Mouse (Mus musculus): Measurements from ENCODE around the gene Ropn1l.

Ropn1l gene

DNA sequence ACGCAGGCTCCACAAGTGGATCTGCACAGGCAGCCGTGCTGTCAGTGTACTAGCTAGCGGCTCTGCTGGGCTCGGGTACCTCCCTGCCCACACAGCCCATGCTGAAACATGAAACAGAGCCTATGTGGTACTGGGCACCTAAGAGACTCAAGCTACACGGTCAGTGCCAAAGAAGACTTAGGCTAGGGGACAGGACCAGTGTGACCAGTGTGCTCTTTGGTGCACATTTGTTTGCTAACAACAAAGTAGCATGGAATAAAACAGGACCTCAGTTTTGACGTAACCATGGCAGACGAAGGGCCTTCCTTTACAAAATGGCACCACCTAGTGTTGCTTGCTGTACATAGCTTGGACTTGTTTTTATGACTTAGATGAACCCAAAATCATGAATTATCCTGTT, 6.4 kb downstream of the Ropn1l start:
- peak in 1 of 2 experiments; percentile 29 for DNase-seq (ENCODE audit: low spot score in 2 of 2)

- no peak for DNase-seq (ENCODE audit: low spot score in 2 of 2)
Measured at GRCm38 (mm10) chr15:31442698-31443097, 10.8 kb downstream of the Ropn1l start.

GRCm38 (mm10) chr15:31441996-31442395, 11.5 kb downstream of the Ropn1l start:
- DNase-seq (ENCODE audit: low spot score in 2 of 2), result no peak

DNA sequence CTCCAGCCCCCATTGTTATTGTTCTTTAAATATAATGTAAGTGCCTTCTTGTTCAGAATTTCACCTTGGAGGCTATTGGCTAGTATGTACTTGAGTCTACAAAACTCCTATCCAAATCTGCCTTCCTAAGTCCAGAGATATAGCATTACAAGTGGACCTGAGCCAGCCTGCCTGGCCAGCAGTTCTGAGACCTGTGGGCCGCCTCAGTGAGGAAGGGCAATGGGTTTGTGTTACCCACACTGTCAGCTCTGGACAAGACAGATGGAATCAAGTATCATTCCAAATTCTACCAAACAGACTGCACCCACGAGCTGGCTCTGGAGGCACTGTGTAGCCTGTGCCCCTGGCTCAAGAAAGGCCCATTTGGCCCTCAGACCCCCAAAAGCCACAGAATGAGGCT, 16.7 kb downstream of the Ropn1l start:
- DNase-seq (ENCODE audit: low spot score in 2 of 2), result no peak

DNA sequence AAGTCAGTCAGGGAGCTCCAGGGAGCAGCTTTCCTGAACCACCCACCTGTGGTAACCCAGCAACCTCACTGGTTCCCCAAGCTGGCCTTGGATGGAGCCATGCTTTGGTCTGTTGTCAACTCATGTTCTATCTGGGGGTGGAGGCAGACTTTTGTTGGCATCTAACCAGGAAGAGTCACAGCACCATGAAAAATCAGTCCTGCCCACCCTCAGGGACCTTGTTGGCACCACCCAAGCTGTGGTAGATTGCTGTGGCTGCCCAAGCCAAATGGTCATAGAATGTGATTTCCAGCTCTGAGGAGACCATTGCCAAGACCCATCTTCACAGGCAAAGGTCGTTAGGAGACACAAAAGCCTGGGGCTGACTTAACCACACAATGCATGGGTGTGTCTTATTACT, 17.5 kb downstream of the Ropn1l start:
- DNase-seq (ENCODE audit: low spot score in 2 of 2), result no peak

DNA sequence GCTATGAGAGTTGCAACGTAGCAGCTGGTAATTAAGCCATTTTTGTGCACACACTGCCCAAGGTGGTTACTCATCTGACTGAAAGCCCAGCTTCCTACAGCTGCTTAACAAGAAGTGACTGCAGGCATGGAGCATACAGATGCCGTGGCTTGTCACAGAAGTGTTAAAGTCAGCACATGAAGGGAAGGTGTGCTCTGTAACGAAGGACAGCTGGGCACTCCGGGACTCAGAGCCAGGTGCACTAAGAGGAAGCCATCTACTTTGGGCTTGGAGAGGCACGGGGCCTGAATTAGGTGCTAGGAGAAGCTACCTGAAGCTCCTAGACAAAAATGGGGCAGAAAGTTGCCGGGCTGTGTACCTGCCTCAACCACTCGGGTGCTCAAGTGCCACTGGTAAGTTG, 19.8 kb downstream of the Ropn1l start:
- DNase-seq (ENCODE audit: low spot score in 2 of 2), result no peak

DNA sequence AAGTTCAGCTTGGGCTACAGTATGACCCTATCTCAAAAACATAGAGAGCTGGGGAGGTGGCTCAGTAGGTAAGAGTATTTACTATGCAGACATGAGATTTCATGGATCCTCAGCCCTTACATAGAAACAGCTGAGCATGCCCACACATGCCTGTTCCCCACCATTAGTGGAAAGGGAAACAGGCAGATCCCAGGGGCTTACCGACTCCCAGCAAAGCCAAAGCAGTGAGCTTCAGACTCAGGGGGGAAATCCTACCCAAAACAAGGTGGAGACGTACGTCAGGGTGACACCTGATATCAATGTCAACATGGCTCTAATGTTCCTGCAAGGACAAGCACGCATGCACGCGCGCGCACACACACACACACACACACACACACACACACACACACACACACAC, 21.7 kb downstream of the Ropn1l start:
- no peak for DNase-seq (ENCODE audit: low spot score in 2 of 2)

- no peak for DNase-seq (ENCODE audit: low spot score in 2 of 2)
Measured at GRCm38 (mm10) chr15:31430014-31430413, 23.5 kb downstream of the Ropn1l start.

GRCm38 (mm10) chr15:31429429-31429828, 24.1 kb downstream of the Ropn1l start:
- DNase-seq (ENCODE audit: low spot score in 2 of 2), result no peak

DNA sequence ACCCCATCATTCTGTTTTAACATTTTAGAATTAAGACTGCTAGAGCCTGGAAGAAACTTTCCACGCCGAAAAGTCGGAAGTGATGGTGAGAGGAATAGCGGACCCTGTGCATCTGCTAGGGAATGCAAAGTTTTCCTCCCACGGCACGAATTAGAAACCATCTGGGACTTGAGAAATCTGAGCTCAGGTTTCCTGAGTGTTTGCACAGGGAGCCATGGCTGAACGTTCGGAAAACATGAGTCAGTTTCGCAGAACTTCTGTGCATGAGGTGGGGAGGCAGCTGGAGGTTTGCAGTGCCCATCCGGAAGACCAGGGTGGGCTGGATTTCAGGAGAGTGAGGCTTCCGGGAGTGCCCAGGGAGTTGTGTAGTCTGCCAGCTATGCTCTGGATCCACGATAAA, 25.0 kb downstream of the Ropn1l start:
- DNase-seq (ENCODE audit: low spot score in 2 of 2), result no peak

GRCm38 (mm10) chr15:31427390-31427789, 26.1 kb downstream of the Ropn1l start:
- DNase-seq (ENCODE audit: low spot score in 2 of 2), result no peak

DNA sequence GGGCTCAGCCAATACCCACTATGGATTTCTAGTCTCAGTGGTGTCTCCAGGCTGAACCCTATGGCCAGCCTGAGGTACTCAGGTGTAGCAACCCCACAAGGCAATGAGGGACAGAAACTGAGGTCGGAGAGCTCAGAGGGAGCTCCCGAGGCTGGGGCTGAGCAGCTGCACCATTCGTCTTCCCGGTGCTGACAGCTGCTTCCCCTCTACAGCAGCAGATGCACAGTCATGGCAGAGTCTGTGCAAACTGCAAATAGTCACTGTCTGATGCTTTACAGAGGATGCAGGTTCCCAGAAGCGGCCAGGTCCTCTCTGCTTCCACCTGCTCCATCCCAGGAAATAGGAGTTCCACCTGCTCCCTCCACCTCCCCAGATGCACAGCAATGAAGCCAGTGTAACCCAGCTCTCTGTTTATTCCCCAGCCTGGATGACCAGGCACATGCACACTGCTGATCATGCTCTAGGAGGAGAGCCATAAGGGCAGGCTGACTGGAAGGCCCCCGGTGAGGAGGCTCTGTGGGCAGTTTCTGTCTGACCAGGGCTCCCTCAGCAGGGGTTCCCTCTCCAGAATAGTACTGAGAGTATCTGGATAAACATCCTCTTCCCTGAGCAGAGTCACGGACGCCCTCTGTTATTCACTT, 27.4 kb downstream of the Ropn1l start:
- no peak for DNase-seq (ENCODE audit: low spot score in 2 of 2)

GRCm38 (mm10) chr15:31422649-31423369, 30.7 kb downstream of the Ropn1l start:
- no peak for DNase-seq (ENCODE audit: low spot score in 2 of 2)

DNA sequence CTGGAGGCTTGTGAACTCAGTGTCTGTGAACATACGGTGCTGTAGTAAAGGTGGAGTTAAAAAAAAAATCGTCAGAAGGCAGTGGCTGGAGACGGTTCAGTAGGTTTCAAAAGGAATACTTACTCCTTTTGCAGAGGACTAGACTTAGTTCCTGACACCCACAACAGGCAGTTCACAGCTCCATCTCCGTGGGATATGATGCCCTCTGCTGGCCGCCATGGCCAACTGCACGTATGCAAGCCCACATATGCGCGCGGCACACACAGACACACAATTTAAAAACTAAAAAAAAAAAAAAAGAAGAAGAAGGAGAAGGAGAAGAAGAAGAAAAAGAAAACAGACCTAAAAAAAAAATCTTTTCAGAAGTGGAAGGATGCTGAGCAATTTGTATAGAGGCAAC, 34.5 kb downstream of the Ropn1l start:
- DNase-seq (ENCODE audit: low spot score in 2 of 2), result peak; percentile 35 to 71

GRCm38 (mm10) chr15:31418686-31419024, 34.9 kb downstream of the Ropn1l start:
- peak; percentile 11 to 22 for DNase-seq (ENCODE audit: low spot score in 2 of 2)

- peak; percentile 42 to 65 for DNase-seq (ENCODE audit: low spot score in 2 of 2)
Measured at GRCm38 (mm10) chr15:31417796-31418685, 35.5 kb downstream of the Ropn1l start.

DNA sequence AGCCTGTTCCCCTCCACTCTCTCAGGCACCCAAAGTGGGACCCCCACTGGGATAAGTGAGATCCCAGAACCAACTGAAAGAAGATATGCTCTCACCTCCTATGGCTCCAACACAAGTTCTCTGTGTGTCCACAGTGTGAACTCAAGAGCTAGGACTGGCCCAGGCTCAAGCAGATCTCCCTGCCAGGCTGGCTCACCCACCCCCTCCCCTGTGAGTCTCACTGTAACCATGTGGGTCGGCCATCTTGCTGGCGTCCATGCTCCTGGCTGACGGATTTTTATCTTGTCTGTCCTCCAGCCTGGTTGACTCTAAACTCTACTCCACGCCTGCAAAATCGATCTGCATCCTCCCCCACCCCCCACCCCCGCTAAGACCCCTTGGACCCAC, 36.1 kb downstream of the Ropn1l start:
- no peak for DNase-seq (ENCODE audit: low spot score in 2 of 2)

DNA sequence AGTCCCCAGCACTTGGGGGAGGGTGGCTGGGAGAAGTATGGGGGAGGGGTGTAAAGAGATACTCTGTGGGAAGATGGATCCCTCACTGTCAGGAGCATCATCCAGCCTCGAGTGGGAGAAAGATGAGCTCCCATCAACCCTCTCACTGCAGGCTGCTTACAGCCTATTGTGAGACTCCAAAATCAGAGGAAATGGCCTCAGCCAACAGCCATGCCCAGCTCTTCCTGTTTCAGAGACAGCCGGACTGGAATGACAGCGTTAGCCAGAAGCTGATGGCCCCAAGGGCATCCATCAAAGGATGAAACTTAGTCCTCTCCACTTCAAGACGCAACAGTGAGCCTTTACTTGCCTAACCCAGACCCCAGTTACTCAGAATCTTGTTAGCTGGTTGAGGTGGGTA, 38.4 kb downstream of the Ropn1l start:
- DNase-seq (ENCODE audit: low spot score in 2 of 2), result no peak

DNA sequence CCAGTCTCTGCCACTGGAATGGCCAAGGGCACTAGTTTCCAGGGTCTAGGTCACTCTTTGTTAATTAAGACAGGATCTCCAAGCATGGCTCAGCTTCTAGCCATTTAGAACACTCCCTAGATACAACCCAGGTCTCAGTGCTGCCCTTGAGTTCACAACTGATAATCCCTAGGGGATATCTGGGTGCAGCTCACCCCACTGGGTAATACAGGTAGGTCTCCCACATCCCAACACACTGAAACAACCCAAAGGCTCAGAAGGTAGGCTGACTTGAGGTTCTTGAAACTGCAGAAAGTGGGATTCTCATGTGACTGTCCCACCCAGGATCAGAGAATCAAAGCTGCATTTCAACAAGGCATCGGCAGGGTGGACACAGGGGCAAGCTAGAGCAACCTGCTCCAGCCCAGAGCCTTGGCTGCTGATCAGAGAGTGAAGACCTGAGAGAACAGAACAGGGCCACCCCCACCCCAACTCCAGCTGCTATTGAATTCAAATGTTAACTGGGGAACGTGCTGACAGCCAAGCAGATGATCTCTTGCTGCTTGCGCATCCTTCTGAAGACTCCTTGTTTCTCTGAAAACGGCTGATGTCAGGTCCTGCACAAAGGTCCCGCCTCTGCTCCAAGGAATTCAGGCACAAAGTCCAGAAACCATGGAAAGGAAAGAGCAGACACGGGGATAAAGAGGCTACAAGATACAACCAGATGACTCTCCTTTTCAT, 39.2 kb downstream of the Ropn1l start:
- DNase-seq (ENCODE audit: low spot score in 2 of 2), result no peak

- DNase-seq (ENCODE audit: low spot score in 2 of 2), result no peak
Measured at GRCm38 (mm10) chr15:31413662-31414061, 39.9 kb downstream of the Ropn1l start.

- DNase-seq (ENCODE audit: low spot score in 2 of 2), result no peak
Measured at GRCm38 (mm10) chr15:31412933-31413332, 40.6 kb downstream of the Ropn1l start.

DNA sequence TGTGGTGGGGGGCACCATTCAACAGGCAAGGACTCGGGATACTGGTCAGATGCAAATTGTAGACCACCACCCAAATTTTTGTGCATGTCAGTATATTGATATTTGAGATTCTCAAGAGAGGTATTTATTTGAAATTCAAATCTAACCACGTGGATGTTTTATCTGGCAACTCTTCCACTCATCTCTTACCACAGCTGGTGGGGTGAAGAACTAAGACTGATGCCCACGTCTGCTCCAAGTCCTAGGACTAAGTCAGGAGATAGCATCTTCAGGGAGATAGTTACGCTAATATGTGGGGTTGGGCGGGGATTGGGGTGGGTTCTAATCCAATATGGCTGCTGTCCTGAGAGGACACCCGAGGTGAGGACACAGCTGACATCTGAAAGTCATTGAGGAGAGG, 41.1 kb downstream of the Ropn1l start:
- DNase-seq (ENCODE audit: low spot score in 2 of 2), result no peak
